Mouse (Mus musculus) kidney, postnatal 0 days (tissue): ENCODE measurements around the gene Ncam1. TPM values are rescaled to one million over a fixed set of nuclear protein-coding genes. Genes with fewer than 3 reads are reported as not detected.

ENCODE experiments used
- ATAC-seq: fragments of 200-750 bp; cut with Nextera tagmentation; replicated peaks from 2 replicates; pipeline ENCODE4 v1.8.0; 2017; ENCODE audit warnings: low read depth, moderate number of reproducible peaks, moderate TSS enrichment, moderate library complexity; ENCODE audit not compliant: low FRiP score
- DNase-seq: peaks from one replicate; pipeline ENCODE4 v3.0.0-alpha.2; 2016; ENCODE audit warnings: low spot score
- H3K27ac ChIP-seq: fragments of 300-500 bp; sonication (generic); 2 replicates; pipeline ENCODE4 v1.5.1; 2014; ENCODE audit warnings: mild to moderate bottlenecking
- H3K27me3 ChIP-seq: fragments of 300-500 bp; sonication (generic); 2 replicates; pipeline ENCODE4 v1.6.1; 2014; ENCODE audit warnings: low read length, mixed read lengths; ENCODE audit not compliant: insufficient read depth
- H3K36me3 ChIP-seq: fragments of 300-500 bp; sonication (generic); 2 replicates; pipeline ENCODE4 v1.6.1; 2014; ENCODE audit warnings: low read length, mixed read lengths; ENCODE audit not compliant: insufficient read depth
- H3K4me1 ChIP-seq: fragments of 300-500 bp; sonication (generic); replicated peaks from 2 replicates; pipeline ENCODE4 v1.6.1; 2014; ENCODE audit warnings: antibody characterized with exemption, low read length, mixed read lengths; ENCODE audit not compliant: insufficient read depth
- H3K4me2 ChIP-seq: fragments of 300-500 bp; sonication (generic); 2 replicates; pipeline ENCODE4 v1.6.1; 2014; ENCODE audit warnings: mild to moderate bottlenecking, low read length, moderate library complexity, mixed read lengths
- H3K4me3 ChIP-seq: fragments of 300-500 bp; sonication (generic); replicated peaks from 2 replicates; pipeline ENCODE4 v1.5.1; 2014; ENCODE audit warnings: low read depth, low read length
- H3K9ac ChIP-seq: fragments of 300-500 bp; sonication (generic); 2 replicates; pipeline ENCODE4 v1.6.1; 2014; ENCODE audit warnings: low read depth, low read length
- H3K9me3 ChIP-seq: fragments of 300-500 bp; sonication (generic); replicated peaks from 2 replicates; pipeline ENCODE4 v1.6.1; 2016; ENCODE audit warnings: low read length, inconsistent platforms, mixed read lengths
- CTCF ChIP-seq: IDR thresholded peaks from 2 replicates; pipeline ENCODE4 v1.5.1; 2016; ENCODE audit warnings: antibody characterized with exemption, low read depth, mild to moderate bottlenecking, moderate library complexity
- WGBS: fragments of 180-500 bp; shearing (Covaris S2); extraction: QIAGEN DNeasy Blood & Tissue Kit; methylation state at CpG from one replicate; pipeline ENCODE4 v1.1.7; 2014; 5-methylcytosine and 5-hydroxymethylcytosine counted together
- polyA plus RNA-seq: library from polyadenylated mRNA; unstranded; fragments of >200 nt; fragmentation: Nextera tagmentation; extraction: Ambion mirVana; gene quantifications from 2 replicates; pipeline ENCODE4 v1.2.1, GENCODE M21; 2015

The Ncam1 gene
- polyA plus RNA-seq, 1 experiment from 2014 or later: 81.2 TPM

GRCm38 (mm10) chr9:49661480-49661879 is 137.2 kb downstream of the Ncam1 start:
- Histone ChIP-seq H3K4me2 (no peak overlapping the region), H3K9me3 (no peaks in the 10 kb centered on the region), H3K27me3 (no peaks in the 10 kb centered on the region), H3K36me3 (no peaks in the 10 kb centered on the region), H3K4me1 (no peaks in the 10 kb centered on the region), H3K4me3 (no peak overlapping the region), H3K27ac (no peak overlapping the region), H3K9ac (no peak overlapping the region)
- ATAC-seq (no peak), DNase-seq (no peak)
- 98% methylated on average over 2 of the region's 2 CpGs for WGBS
- TF ChIP-seq CTCF: no peak

- H3K4me1 ChIP-seq: no peaks in the 10 kb centered on the region
- 61% methylated on average over 4 of the region's 4 CpGs for WGBS
Observed at GRCm38 (mm10) chr9:49658381-49658856, 140.3 kb downstream of the Ncam1 start.

GRCm38 (mm10) chr9:49654470-49654869 is 144.3 kb downstream of the Ncam1 start:
- ATAC-seq (no peak), DNase-seq (no peak)
- WGBS: 91% methylated on average over 3 of the region's 3 CpGs
- Histone ChIP-seq H3K9ac (no peak overlapping the region), H3K4me1 (no peaks in the 10 kb centered on the region), H3K9me3 (no peaks in the 10 kb centered on the region), H3K27ac (no peak overlapping the region), H3K4me3 (no peak overlapping the region), H3K27me3 (no peaks in the 10 kb centered on the region), H3K36me3 (no peaks in the 10 kb centered on the region), H3K4me2 (no peak overlapping the region)
- no peak for TF ChIP-seq CTCF

More at GRCm38 (mm10) chr9:49658381-49658856, 140.3 kb downstream of the Ncam1 start:
- no peak overlapping the region for H3K4me2 ChIP-seq
- no peak overlapping the region for H3K9ac ChIP-seq
- H3K36me3 ChIP-seq: no peaks in the 10 kb centered on the region
- no peak overlapping the region for H3K4me3 ChIP-seq
- TF ChIP-seq CTCF: peak; percentile 51; the same call in 1 of the 2 replicates
- no peaks in the 10 kb centered on the region for H3K27me3 ChIP-seq
- DNase-seq (no peak), ATAC-seq (no peak)
- H3K27ac ChIP-seq: no peak overlapping the region
- H3K9me3 ChIP-seq: no peaks in the 10 kb centered on the region

- Histone ChIP-seq H3K27ac (no peak overlapping the region), H3K4me1 (no peaks in the 10 kb centered on the region), H3K9me3 (no peaks in the 10 kb centered on the region), H3K4me2 (no peak overlapping the region), H3K4me3 (no peak overlapping the region), H3K36me3 (no peaks in the 10 kb centered on the region), H3K9ac (no peak overlapping the region), H3K27me3 (no peaks in the 10 kb centered on the region)
- ATAC-seq: no peak
- DNase-seq: no peak
- no peak for TF ChIP-seq CTCF
- 72% methylated on average over 9 of the region's 9 CpGs for WGBS
Observed at GRCm38 (mm10) chr9:49653478-49654245, 145.1 kb downstream of the Ncam1 start.

GRCm38 (mm10) chr9:49644296-49644695 is 154.4 kb downstream of the Ncam1 start:
- no peak for TF ChIP-seq CTCF

GRCm38 (mm10) chr9:49640764-49641163 is 158.0 kb downstream of the Ncam1 start:
- no peak overlapping the region for H3K9ac ChIP-seq
- DNase-seq (no peak), ATAC-seq (no peak)
- H3K4me3 ChIP-seq: no peak overlapping the region
- no peak overlapping the region for H3K27ac ChIP-seq
- no peaks in the 10 kb centered on the region for H3K9me3 ChIP-seq
- no peak overlapping the region for H3K4me2 ChIP-seq
- no peaks in the 10 kb centered on the region for H3K36me3 ChIP-seq
- no peaks in the 10 kb centered on the region for H3K27me3 ChIP-seq
- 92% methylated on average over 3 of the region's 3 CpGs for WGBS
- no peak for TF ChIP-seq CTCF
- no peaks in the 10 kb centered on the region for H3K4me1 ChIP-seq

More at GRCm38 (mm10) chr9:49644296-49644695, 154.4 kb downstream of the Ncam1 start:
- H3K9ac ChIP-seq: no peak overlapping the region
- DNase-seq (no peak), ATAC-seq (no peak)
- no peaks in the 10 kb centered on the region for H3K4me1 ChIP-seq
- H3K4me2 ChIP-seq: no peak overlapping the region
- WGBS: 88% methylated on average over 2 of the region's 2 CpGs
- H3K9me3 ChIP-seq: 0 out of 2 replicates have a peak, but pooled peaks cover 4% of the 10 kb centered on the region
- H3K36me3 ChIP-seq: no peaks in the 10 kb centered on the region
- no peak overlapping the region for H3K4me3 ChIP-seq
- no peaks in the 10 kb centered on the region for H3K27me3 ChIP-seq
- no peak overlapping the region for H3K27ac ChIP-seq
